Mouse (Mus musculus) hindbrain, embryonic 16.5 days (tissue): ENCODE measurements around the gene Wipf2. TPM values are rescaled to one million over a fixed set of nuclear protein-coding genes. Genes with fewer than 3 reads are reported as not detected.

ENCODE experiments used
- ATAC-seq: fragments of 200-750 bp; cut with Nextera tagmentation; 2 replicates; pipeline ENCODE4 v1.8.0; 2017; ENCODE audit warnings: moderate TSS enrichment, moderate library complexity
- H3K27ac ChIP-seq: fragments of 300-500 bp; sonication (generic); 2 replicates; pipeline ENCODE4 v1.5.1; 2014; ENCODE audit warnings: low read depth, mild to moderate bottlenecking, control low read depth, low read length, moderate library complexity
- H3K27me3 ChIP-seq: fragments of 300-500 bp; sonication (generic); replicated peaks from 2 replicates; pipeline ENCODE4 v1.6.1; 2014; ENCODE audit warnings: low read length; ENCODE audit not compliant: control insufficient read depth, insufficient read depth
- H3K36me3 ChIP-seq: fragments of 300-500 bp; sonication (generic); 2 replicates; pipeline ENCODE4 v1.6.1; 2014; ENCODE audit warnings: mild to moderate bottlenecking, low read length, moderate library complexity, mixed read lengths; ENCODE audit not compliant: control insufficient read depth, insufficient read depth
- H3K4me1 ChIP-seq: fragments of 300-500 bp; sonication (generic); 2 replicates; pipeline ENCODE4 v1.6.1; 2014; ENCODE audit warnings: low read depth, low read length; ENCODE audit not compliant: control insufficient read depth, insufficient read depth
- H3K4me2 ChIP-seq: fragments of 300-500 bp; sonication (generic); 2 replicates; pipeline ENCODE4 v1.6.1; 2014; ENCODE audit warnings: mild to moderate bottlenecking, low read length, control low read depth, moderate library complexity
- H3K4me3 ChIP-seq: fragments of 300-500 bp; sonication (generic); 2 replicates; pipeline ENCODE4 v1.5.1; 2014; ENCODE audit warnings: mild to moderate bottlenecking, low read length, control low read depth, moderate library complexity
- H3K9ac ChIP-seq: fragments of 300-500 bp; sonication (generic); 2 replicates; pipeline ENCODE4 v1.6.1; 2014; ENCODE audit warnings: low read depth, mild to moderate bottlenecking, control low read depth, low read length, moderate library complexity
- H3K9me3 ChIP-seq: fragments of 300-500 bp; sonication (generic); 2 replicates; pipeline ENCODE4 v1.6.1; 2014; ENCODE audit warnings: mild to moderate bottlenecking, low read length, moderate library complexity; ENCODE audit not compliant: control insufficient read depth
- WGBS: fragments of 180-500 bp; shearing (Covaris S2); extraction: QIAGEN DNeasy Blood & Tissue Kit; methylation state at CpG from one replicate; pipeline ENCODE4 v1.1.7; 2014; 5-methylcytosine and 5-hydroxymethylcytosine counted together
- polyA plus RNA-seq: library from polyadenylated mRNA; unstranded; fragments of >200 nt; fragmentation: Nextera tagmentation; extraction: Ambion mirVana; gene quantifications from 2 replicates; pipeline ENCODE4 v1.2.1, GENCODE M21; 2015

The Wipf2 gene
- polyA plus RNA-seq, 1 experiment from 2014 or later = 4.1 TPM

GRCm38 (mm10) chr11:98836128-98836527, 27.3 kb upstream of the Wipf2 start:
- peak overlapping the region; percentile 92 for H3K4me2 ChIP-seq
- H3K36me3 ChIP-seq = peaks cover 21% of the 10 kb centered on the region
- peak overlapping the region; percentile 75 for H3K4me3 ChIP-seq
- H3K9me3 ChIP-seq = no peaks in the 10 kb centered on the region
- H3K27ac ChIP-seq = no peak overlapping the region
- no peaks in the 10 kb centered on the region for H3K27me3 ChIP-seq
- 32% methylated on average over 7 of the region's 7 CpGs for WGBS
- ATAC-seq = peak; percentile 21
- no peak overlapping the region; the same call in 1 of the 2 replicates for H3K9ac ChIP-seq
- H3K4me1 ChIP-seq = peaks cover 25% of the 10 kb centered on the region

GRCm38 (mm10) chr11:98836651-98837141, 26.7 kb upstream of the Wipf2 start, which contains the start of gene Rapgefl1:
TSS of gene Rapgefl1 (plus strand) at chr11:98836785.
- ATAC-seq = peak; percentile 93
- no peaks in the 10 kb centered on the region for H3K9me3 ChIP-seq
- H3K36me3 ChIP-seq = peaks cover 15% of the 10 kb centered on the region
- H3K4me1 ChIP-seq = peaks cover 25% of the 10 kb centered on the region
- peak within 1 kb of the TSS; percentile 92 for H3K4me2 ChIP-seq
- H3K27me3 ChIP-seq = no peaks in the 10 kb centered on the region
- peak within 1 kb of the TSS; percentile 84 for H3K27ac ChIP-seq
- peak within 1 kb of the TSS; percentile 75 for H3K4me3 ChIP-seq
- H3K9ac ChIP-seq = peak within 1 kb of the TSS; percentile 95
- WGBS = 0% methylated on average over 32 of the region's 48 CpGs

GRCm38 (mm10) chr11:98837231-98837704, 26.2 kb upstream of the Wipf2 start:
- Histone ChIP-seq H3K27me3 (no peaks in the 10 kb centered on the region), H3K9ac (peak overlapping the region; percentile 95), H3K4me1 (peaks cover 25% of the 10 kb centered on the region), H3K36me3 (peaks cover 10% of the 10 kb centered on the region), H3K9me3 (no peaks in the 10 kb centered on the region), H3K4me3 (peak overlapping the region; percentile 75), H3K4me2 (peak overlapping the region; percentile 92), H3K27ac (peak overlapping the region; percentile 84)
- ATAC-seq = peak; percentile 43
- WGBS = under 1% methylated on average over 11 of the region's 29 CpGs

GRCm38 (mm10) chr11:98837917-98838316, 25.5 kb upstream of the Wipf2 start:
- Histone ChIP-seq H3K4me2 (peak overlapping the region; percentile 92), H3K9ac (peak overlapping the region; percentile 95), H3K27me3 (no peaks in the 10 kb centered on the region), H3K36me3 (peaks cover 4% of the 10 kb centered on the region), H3K4me1 (peaks cover 25% of the 10 kb centered on the region), H3K4me3 (peak overlapping the region; percentile 75), H3K9me3 (no peaks in the 10 kb centered on the region), H3K27ac (no peak overlapping the region)
- ATAC-seq = peak; percentile 3; the same call in 1 of the 2 replicates
- 46% methylated on average over 11 of the region's 11 CpGs for WGBS

- H3K36me3 ChIP-seq = no peaks in the 10 kb centered on the region; the same call in 1 of the 2 replicates
- H3K27me3 ChIP-seq = no peaks in the 10 kb centered on the region
- H3K4me2 ChIP-seq = peak overlapping the region; percentile 92
- H3K4me1 ChIP-seq = peaks cover 25% of the 10 kb centered on the region
- no peaks in the 10 kb centered on the region for H3K9me3 ChIP-seq
- peak overlapping the region; percentile 31 for H3K9ac ChIP-seq
- no peak for ATAC-seq
- H3K4me3 ChIP-seq = peak overlapping the region; percentile 75
- whole genome bisulfite sequencing = 49% methylated on average over 9 of the region's 9 CpGs
- H3K27ac ChIP-seq = no peak overlapping the region
Measured at GRCm38 (mm10) chr11:98838512-98838911, 24.9 kb upstream of the Wipf2 start.

- H3K4me2 ChIP-seq = no peak overlapping the region
- no peak overlapping the region for H3K27ac ChIP-seq
- no peak for ATAC-seq
- H3K4me1 ChIP-seq = peaks cover 25% of the 10 kb centered on the region
- no peak overlapping the region for H3K9ac ChIP-seq
- no peaks in the 10 kb centered on the region for H3K9me3 ChIP-seq
- no peak overlapping the region for H3K4me3 ChIP-seq
- 49% methylated on average over 6 of the region's 6 CpGs for WGBS
- no peaks in the 10 kb centered on the region for H3K36me3 ChIP-seq
- no peaks in the 10 kb centered on the region for H3K27me3 ChIP-seq
Measured at GRCm38 (mm10) chr11:98839402-98839801, 24.0 kb upstream of the Wipf2 start.

GRCm38 (mm10) chr11:98839897-98840296, 23.5 kb upstream of the Wipf2 start:
- no peak for ATAC-seq
- H3K4me2 ChIP-seq = no peak overlapping the region
- peaks cover 25% of the 10 kb centered on the region for H3K4me1 ChIP-seq

GRCm38 (mm10) chr11:98846016-98846415, 17.4 kb upstream of the Wipf2 start:
- no peak overlapping the region for H3K4me2 ChIP-seq
- no peak overlapping the region for H3K27ac ChIP-seq
- no peaks in the 10 kb centered on the region for H3K9me3 ChIP-seq
- H3K4me3 ChIP-seq = no peak overlapping the region
- 56% methylated on average over 13 of the region's 13 CpGs for WGBS
- no peaks in the 10 kb centered on the region for H3K27me3 ChIP-seq
- H3K9ac ChIP-seq = peak overlapping the region; percentile 31; the same call in 1 of the 2 replicates
- H3K4me1 ChIP-seq = peaks cover 10% of the 10 kb centered on the region
- peaks cover 5% of the 10 kb centered on the region; the same call in 1 of the 2 replicates for H3K36me3 ChIP-seq
- no peak for ATAC-seq

More at GRCm38 (mm10) chr11:98839897-98840296, 23.5 kb upstream of the Wipf2 start:
- H3K9me3 ChIP-seq = no peaks in the 10 kb centered on the region
- no peak overlapping the region for H3K9ac ChIP-seq
- WGBS = 59% methylated on average over 10 of the region's 10 CpGs
- H3K27ac ChIP-seq = no peak overlapping the region
- no peaks in the 10 kb centered on the region for H3K36me3 ChIP-seq
- no peaks in the 10 kb centered on the region for H3K27me3 ChIP-seq
- no peak overlapping the region for H3K4me3 ChIP-seq

GRCm38 (mm10) chr11:98846865-98847604, 16.4 kb upstream of the Wipf2 start:
- Histone ChIP-seq H3K27me3 (no peaks in the 10 kb centered on the region), H3K9ac (no peak overlapping the region), H3K4me2 (no peak overlapping the region), H3K27ac (no peak overlapping the region), H3K36me3 (peaks cover 5% of the 10 kb centered on the region; the same call in 1 of the 2 replicates), H3K4me3 (no peak overlapping the region), H3K4me1 (peaks cover 10% of the 10 kb centered on the region), H3K9me3 (no peaks in the 10 kb centered on the region)
- 76% methylated on average over 19 of the region's 19 CpGs for WGBS
- no peak for ATAC-seq
